Mouse (Mus musculus): ENCODE results near the gene Btbd2. TPM values are rescaled to one million over a fixed set of nuclear protein-coding genes. Genes with fewer than 3 reads are reported as not detected.
A peak's percentile ranks its signal among the peaks of the same experiment; 100 is the strongest.

Gene Btbd2
- total and polyA plus RNA-seq, 2 experiments from 2014 or later: 36.7 to 92.2 TPM

GRCm38 (mm10) chr10:80664197-80665015 is 7.5 kb upstream of the Btbd2 start:
- Histone ChIP-seq H3K4me2 (ENCODE audit: low read depth, low read length) (peak overlapping the region; percentile 48), H3K27me3 (ENCODE audit: control insufficient read depth, insufficient read depth, low read length) (no peaks in the 10 kb centered on the region), H3K9me3 (replicated peaks; ENCODE audit: control insufficient read depth, low read length) (no peaks in the 10 kb centered on the region), H3K9ac (replicated peaks; ENCODE audit: low read depth, low read length) (no peak overlapping the region), H3K27ac (ENCODE audit: low read depth) (peak overlapping the region; percentile 98), H3K4me1 (ENCODE audit: control insufficient read depth, insufficient read depth) (peaks cover 18% of the 10 kb centered on the region), H3K4me3 (ENCODE audit: low read depth, low read length) (peak overlapping the region; percentile 20; the same call in 1 of the 2 replicates), H3K36me3 (replicated peaks; ENCODE audit: control insufficient read depth, insufficient read depth, low read length) (peaks cover 34% of the 10 kb centered on the region)
- ATAC-seq (ENCODE audit: insufficient read depth, low read depth): peak; percentile 93
- WGBS: 6% methylated on average over 16 of the region's 16 CpGs
- DNase-seq (ENCODE audit: low spot score): peak; percentile 95
- TF ChIP-seq EP300 (IDR thresholded peaks at IDR 0.05; ENCODE audit: low read depth): peak; percentile 92
- TF ChIP-seq CTCF (IDR thresholded peaks at IDR 0.05; ENCODE audit: low read depth): no peak

- peaks cover 27% of the 10 kb centered on the region for H3K36me3 ChIP-seq (replicated peaks; ENCODE audit: control insufficient read depth, insufficient read depth, low read length)
- peak overlapping the region; percentile 98 for H3K27ac ChIP-seq (ENCODE audit: low read depth)
- no peaks in the 10 kb centered on the region for H3K27me3 ChIP-seq (ENCODE audit: control insufficient read depth, insufficient read depth, low read length)
- H3K9me3 ChIP-seq (replicated peaks; ENCODE audit: control insufficient read depth, low read length): no peaks in the 10 kb centered on the region
- peak; percentile 50 for DNase-seq (ENCODE audit: low spot score)
- no peak for TF ChIP-seq CTCF (IDR thresholded peaks at IDR 0.05; ENCODE audit: low read depth)
- peak; percentile 75; the same call in 1 of the 2 replicates for TF ChIP-seq EP300 (IDR thresholded peaks at IDR 0.05; ENCODE audit: low read depth)
- ATAC-seq (ENCODE audit: insufficient read depth, low read depth): no peak
- peaks cover 17% of the 10 kb centered on the region for H3K4me1 ChIP-seq (ENCODE audit: control insufficient read depth, insufficient read depth)
- 25% methylated on average over 5 of the region's 5 CpGs for WGBS
- H3K9ac ChIP-seq (replicated peaks; ENCODE audit: low read depth, low read length): 0 out of 2 replicates have a peak overlapping the region, but pooled peaks have one; percentile 17
- H3K4me2 ChIP-seq (ENCODE audit: low read depth, low read length): no peak overlapping the region
- H3K4me3 ChIP-seq (ENCODE audit: low read depth, low read length): no peak overlapping the region
Measured at GRCm38 (mm10) chr10:80663485-80664196, 6.8 kb upstream of the Btbd2 start.

GRCm38 (mm10) chr10:80661149-80661548 is 4.3 kb upstream of the Btbd2 start:
- TF ChIP-seq CTCF (IDR thresholded peaks at IDR 0.05; ENCODE audit: low read depth) (peak; percentile 59), EP300 (IDR thresholded peaks at IDR 0.05; ENCODE audit: low read depth) (no peak)
- Histone ChIP-seq H3K36me3 (replicated peaks; ENCODE audit: control insufficient read depth, insufficient read depth, low read length) (0 out of 2 replicates have a peak, but pooled peaks cover 2% of the 10 kb centered on the region), H3K9me3 (replicated peaks; ENCODE audit: control insufficient read depth, low read length) (no peaks in the 10 kb centered on the region), H3K27me3 (ENCODE audit: control insufficient read depth, insufficient read depth, low read length) (no peaks in the 10 kb centered on the region), H3K27ac (ENCODE audit: low read depth) (no peak overlapping the region), H3K9ac (replicated peaks; ENCODE audit: low read depth, low read length) (no peak overlapping the region), H3K4me3 (ENCODE audit: low read depth, low read length) (no peak overlapping the region), H3K4me2 (ENCODE audit: low read depth, low read length) (no peak overlapping the region), H3K4me1 (ENCODE audit: control insufficient read depth, insufficient read depth) (peaks cover 17% of the 10 kb centered on the region)
- ATAC-seq (ENCODE audit: insufficient read depth, low read depth) (no peak), DNase-seq (ENCODE audit: low spot score) (peak; percentile 35)
- WGBS: 31% methylated on average over 5 of the region's 5 CpGs

- TF ChIP-seq CTCF (IDR thresholded peaks at IDR 0.05; ENCODE audit: low read depth) (peak; percentile 69), EP300 (IDR thresholded peaks at IDR 0.05; ENCODE audit: low read depth) (no peak)
- ATAC-seq (ENCODE audit: insufficient read depth, low read depth) (no peak), DNase-seq (ENCODE audit: low spot score) (peak; percentile 68)
- Histone ChIP-seq H3K36me3 (replicated peaks; ENCODE audit: control insufficient read depth, insufficient read depth, low read length) (no peaks in the 10 kb centered on the region), H3K27ac (ENCODE audit: low read depth) (no peak overlapping the region), H3K4me3 (ENCODE audit: low read depth, low read length) (peak overlapping the region; percentile 33), H3K4me1 (ENCODE audit: control insufficient read depth, insufficient read depth) (peaks cover 25% of the 10 kb centered on the region), H3K9ac (replicated peaks; ENCODE audit: low read depth, low read length) (no peak overlapping the region), H3K27me3 (ENCODE audit: control insufficient read depth, insufficient read depth, low read length) (no peaks in the 10 kb centered on the region), H3K9me3 (replicated peaks; ENCODE audit: control insufficient read depth, low read length) (no peaks in the 10 kb centered on the region), H3K4me2 (ENCODE audit: low read depth, low read length) (peak overlapping the region; percentile 54)
- WGBS: 11% methylated on average over 10 of the region's 10 CpGs
Measured at GRCm38 (mm10) chr10:80659213-80659612, 2.3 kb upstream of the Btbd2 start.

GRCm38 (mm10) chr10:80658841-80659202 is 2.0 kb upstream of the Btbd2 start:
- Histone ChIP-seq H3K9ac (replicated peaks; ENCODE audit: low read depth, low read length) (no peak overlapping the region), H3K4me3 (ENCODE audit: low read depth, low read length) (no peak overlapping the region), H3K27ac (ENCODE audit: low read depth) (no peak overlapping the region), H3K36me3 (replicated peaks; ENCODE audit: control insufficient read depth, insufficient read depth, low read length) (no peaks in the 10 kb centered on the region), H3K27me3 (ENCODE audit: control insufficient read depth, insufficient read depth, low read length) (no peaks in the 10 kb centered on the region), H3K9me3 (replicated peaks; ENCODE audit: control insufficient read depth, low read length) (no peaks in the 10 kb centered on the region), H3K4me1 (ENCODE audit: control insufficient read depth, insufficient read depth) (peaks cover 21% of the 10 kb centered on the region), H3K4me2 (ENCODE audit: low read depth, low read length) (no peak overlapping the region; the same call in 1 of the 2 replicates)
- DNase-seq (ENCODE audit: low spot score) (no peak), ATAC-seq (ENCODE audit: insufficient read depth, low read depth) (no peak)
- WGBS: 62% methylated on average over 4 of the region's 4 CpGs
- TF ChIP-seq CTCF (IDR thresholded peaks at IDR 0.05; ENCODE audit: low read depth) (no peak), EP300 (IDR thresholded peaks at IDR 0.05; ENCODE audit: low read depth) (no peak)

All from heart, postnatal 0 days (tissue).